25 mouse cellular contexts compared by ENCODE assay signal in the genomic region with DNA sequence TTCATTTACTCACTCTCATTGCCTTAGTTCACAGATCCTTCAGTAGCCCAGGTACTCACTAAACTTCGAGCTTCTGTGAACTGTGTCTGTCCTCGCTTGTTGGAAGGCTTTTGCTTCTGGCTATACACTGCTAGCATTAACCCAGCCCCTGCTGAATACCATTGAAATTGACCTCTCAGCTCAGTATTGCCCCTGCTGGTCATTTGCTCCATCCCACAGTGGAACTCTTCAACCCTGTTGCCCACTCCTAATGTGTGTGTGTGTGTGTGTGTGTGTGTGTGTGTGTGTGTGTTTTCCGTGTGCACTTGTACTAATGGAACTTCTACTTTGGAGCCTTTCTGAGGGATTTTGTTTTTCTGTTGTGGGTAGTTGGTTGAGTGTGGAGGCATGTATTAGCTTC. TPM values are rescaled to one million over a fixed set of nuclear protein-coding genes. Genes with fewer than 3 reads are reported as not detected.
DNase-seq lines count a peak whose midpoint lies in the region; TF ChIP-seq lines count a peak whose summit lies in the region.
"Had no signal": no experiment of that assay in that cellular context is flagged by ENCODE, and none has a peak within 500 bp of the region (broad histone marks: within the 10 kb centered on the region; RNA-seq: fewer than 3 reads in every experiment).

No protein-coding gene starts in this region.

- no peak for TF ChIP-seq EP300 in heart, adult 2 months (IDR thresholded peaks at IDR 0.05; ENCODE audit: insufficient read depth, low read depth, low read length)

- 79% methylated on average over 3 of the region's 3 CpGs for WGBS in heart, adult 2 months

- 0 out of 2 replicates have a peak, but pooled peaks cover 4% of the 10 kb centered on the region for H3K79me2 ChIP-seq in heart, adult 2 months (replicated peaks; ENCODE audit: control insufficient read depth, insufficient read depth, low read length)

- H3K27me3 ChIP-seq in heart, adult 2 months (ENCODE audit: control insufficient read depth, insufficient read depth, low read length), result no peaks in the 10 kb centered on the region
- H3K27me3 ChIP-seq in E14TG2a.4 (ENCODE audit: insufficient read depth, low read length), result no peaks in the 10 kb centered on the region
- H3K27me3 ChIP-seq: CH12.LX; liver, embryonic 13.5 days; megakaryocyte, embryonic 14.5 days had no signal

- H3K4me3 ChIP-seq in heart, adult 2 months, result no peak overlapping the region
- no peak overlapping the region for H3K4me3 ChIP-seq in left cerebral cortex, adult 2 months
- no peak overlapping the region for H3K4me3 ChIP-seq in E14TG2a.4 (replicated peaks; ENCODE audit: low read length)
- H3K4me3 ChIP-seq: forebrain, embryonic 10.5 days; heart, embryonic 10.5 days; liver, embryonic 13.5 days; megakaryocyte, embryonic 14.5 days had no signal

- peak; percentile 19; the same call in 1 of the 2 replicates for TF ChIP-seq CTCF in heart, adult 2 months (IDR thresholded peaks at IDR 0.05)
- TF ChIP-seq CTCF in left cerebral cortex, adult 2 months (IDR thresholded peaks at IDR 0.05), result peak; percentile 14
- TF ChIP-seq CTCF in E14TG2a.4 (conservative IDR thresholded peaks at IDR 0.05; ENCODE audit: low read length), result peak; percentile 40

- no peak overlapping the region for H3K9ac ChIP-seq in heart, adult 2 months (ENCODE audit: low read depth, low read length)
- H3K9ac ChIP-seq: hindbrain, embryonic 14.5 days; liver, embryonic 13.5 days had no signal

- H3K4me1 ChIP-seq in heart, adult 2 months (ENCODE audit: control insufficient read depth, insufficient read depth, low read length), result peaks cover 4% of the 10 kb centered on the region
- H3K4me1 ChIP-seq in E14TG2a.4 (replicated peaks; ENCODE audit: low read depth, low read length), result peaks cover 48% of the 10 kb centered on the region

- H3K9me3 ChIP-seq in E14TG2a.4 (ENCODE audit: low read length), result no peaks in the 10 kb centered on the region
- H3K9me3 ChIP-seq: forebrain, embryonic 10.5 days; heart, embryonic 10.5 days; liver, embryonic 13.5 days had no signal

- H3K27ac ChIP-seq in heart, adult 2 months, result no peak overlapping the region
- H3K27ac ChIP-seq in left cerebral cortex, adult 2 months, result no peak overlapping the region
- H3K27ac ChIP-seq: forebrain, embryonic 10.5 days; heart, embryonic 10.5 days; hindbrain, embryonic 14.5 days; liver, embryonic 13.5 days had no signal

- no peaks in the 10 kb centered on the region for H3K36me3 ChIP-seq in heart, adult 2 months (ENCODE audit: control insufficient read depth, insufficient read depth, low read length)
- H3K36me3 ChIP-seq in E14TG2a.4 (ENCODE audit: insufficient read depth, low read length), result peaks cover 63% of the 10 kb centered on the region

- no peak for TF ChIP-seq POLR2A in heart, adult 2 months (IDR thresholded peaks at IDR 0.05; ENCODE audit: insufficient read depth, low read depth, low read length)

- intact Hi-C loops in heart, adult 2 months (cut with DNase I), result no loop called here
- intact Hi-C loops in left cerebral cortex, adult 2 months (cut with DNase I), result no loop called here
- intact Hi-C loops in gastrocnemius, postnatal 14 days (cut with DNase I; ENCODE audit: low total_unique reads), result no loop called here

- DNase-seq in heart, adult 2 months, result no peak
- DNase-seq in heart, adult 9 months (ENCODE audit: low spot score in 2 of 2), result no peak
- no peak for DNase-seq in left cerebral cortex, adult 2 months (ENCODE audit: extremely low spot score in 1 of 2, low spot score in 2 of 2)
- DNase-seq in left cerebral cortex, adult 9 months (ENCODE audit: low spot score in 2 of 2), result no peak
- peak; percentile 54 for DNase-seq in R1 (ENCODE audit: low read depth, low spot score)
- no peak for DNase-seq in gastrocnemius, postnatal 14 days
- no peak for DNase-seq in thymus, postnatal 0 days (ENCODE audit: low spot score)
- DNase-seq: adrenal gland, postnatal 36 days; cerebellum, adult 18-20 months; cerebellum, postnatal 25 days; heart, postnatal 10 days; kidney, adult 11 months; kidney, postnatal 10 days; liver, embryonic 13.5 days; midbrain, embryonic 14.5 days; thymus, postnatal 14 days had no signal

RNA-seq across cellular contexts. Expression of a gene that starts 4.0 kb away (rescaled TPM):
- 100 to 1,000 TPM; 113 to 133 TPM for total RNA-seq in heart, adult 2 months (2021)
- 148 and 173 TPM in 2 replicates for polyA plus RNA-seq in heart, adult 2 months (2012; rRNA removed)
- total RNA-seq in left cerebral cortex, adult 2 months (2021), result 10 to 100 TPM; 75.5 to 82.2 TPM
- 100 to 1,000 TPM; 123 to 126 TPM for total RNA-seq in gastrocnemius, postnatal 14 days (2021)
- polyA plus RNA-seq in thymus, postnatal 0 days (2015; fragmentation: Nextera tagmentation; extraction: Ambion mirVana), result 590 and 607 TPM in 2 replicates

RNA-seq across cellular contexts. Expression of a gene that starts 4.4 kb away (rescaled TPM):
- total RNA-seq in heart, adult 2 months (2021), result 10 to 100 TPM; 16.3 to 19.5 TPM
- polyA plus RNA-seq in heart, adult 2 months (2012; rRNA removed), result 18.5 and 28.1 TPM in 2 replicates
- 10 to 100 TPM; 23.4 to 25.5 TPM for total RNA-seq in left cerebral cortex, adult 2 months (2021)
- total RNA-seq in gastrocnemius, postnatal 14 days (2021), result 10 to 100 TPM; 11.4 to 13.1 TPM
- polyA plus RNA-seq in thymus, postnatal 0 days (2015; fragmentation: Nextera tagmentation; extraction: Ambion mirVana), result 51.1 and 59.4 TPM in 2 replicates

RNA-seq across cellular contexts. Expression of a gene that starts 17.6 kb away (rescaled TPM):
- total RNA-seq in heart, adult 2 months (2021), result 10 to 100 TPM; 47.3 to 51.8 TPM
- polyA plus RNA-seq in heart, adult 2 months (2012; rRNA removed), result 10.6 and 22.1 TPM in 2 replicates
- 100 to 1,000 TPM in 1 of 2 experiments, 10 to 100 TPM in 1; 94.2 to 100 TPM for total RNA-seq in left cerebral cortex, adult 2 months (2021)
- total RNA-seq in gastrocnemius, postnatal 14 days (2021), result 10 to 100 TPM; 28.0 to 39.0 TPM
- 73.4 and 84.2 TPM in 2 replicates for polyA plus RNA-seq in thymus, postnatal 0 days (2015; fragmentation: Nextera tagmentation; extraction: Ambion mirVana)

RNA-seq across cellular contexts. Expression of a gene that starts 21.6 kb away (rescaled TPM):
- total RNA-seq in heart, adult 2 months (2021), result 10 to 100 TPM; 10.9 to 16.8 TPM
- polyA plus RNA-seq in heart, adult 2 months (2012; rRNA removed), result 5.7 and 10.4 TPM in 2 replicates
- total RNA-seq in left cerebral cortex, adult 2 months (2021), result 10 to 100 TPM; 25.7 to 27.4 TPM
- 1 to 10 TPM; 7.1 to 7.4 TPM for total RNA-seq in gastrocnemius, postnatal 14 days (2021)
- polyA plus RNA-seq in thymus, postnatal 0 days (2015; fragmentation: Nextera tagmentation; extraction: Ambion mirVana), result 29.1 and 30.5 TPM in 2 replicates
- total RNA-seq: neutrophil, adult 5-6 weeks had no signal
- polyA plus RNA-seq: heart, embryonic 10.5 days had no signal

RNA-seq across cellular contexts. Expression of a gene that starts 31.4 kb away (rescaled TPM):
- under 1 TPM; 0.39 to 0.52 TPM for total RNA-seq in heart, adult 2 months (2021)
- polyA plus RNA-seq in heart, adult 2 months (2012; rRNA removed), result 0.08 TPM in 1 of 2 replicates, not detected in the other
- not detected for total RNA-seq in left cerebral cortex, adult 2 months (2021)
- under 1 TPM; 0.58 to 0.70 TPM for total RNA-seq in gastrocnemius, postnatal 14 days (2021)
- 1.9 TPM in 2 replicates for polyA plus RNA-seq in thymus, postnatal 0 days (2015; fragmentation: Nextera tagmentation; extraction: Ambion mirVana)
- total RNA-seq: adrenal gland, postnatal 36 days; heart, postnatal 10 days; left cerebral cortex, adult 18-20 months; neutrophil, adult 5-6 weeks had no signal
- polyA plus RNA-seq: forebrain, embryonic 10.5 days; hindbrain, embryonic 14.5 days; limb, embryonic 11.5 days; liver, embryonic 13.5 days; midbrain, embryonic 14.5 days had no signal
